Comparison of ENCODE assay signal across 31 mouse cellular contexts in the genomic region with DNA sequence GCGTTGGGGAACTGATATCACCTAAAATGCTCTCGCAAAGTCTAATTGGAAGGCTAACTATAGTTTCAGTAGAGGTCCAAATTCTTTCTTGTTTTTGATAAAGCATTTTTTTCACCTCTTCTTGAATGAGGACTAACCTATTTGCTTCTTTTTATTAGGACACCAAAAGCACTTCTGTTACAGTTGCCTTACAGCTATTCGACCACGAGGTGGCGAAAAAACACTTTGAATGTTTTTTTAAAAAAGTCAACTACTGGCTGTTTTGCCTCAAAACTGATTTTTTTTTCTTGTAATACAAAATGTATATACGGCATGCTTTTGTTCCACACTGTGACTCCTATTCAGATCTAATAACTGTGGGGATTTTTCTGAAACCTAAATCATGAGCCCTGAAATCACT. TPM values are rescaled to one million over a fixed set of nuclear protein-coding genes. Genes with fewer than 3 reads are reported as not detected.
DNase-seq lines count a peak whose midpoint lies in the region; ATAC-seq and TF ChIP-seq lines count a peak whose summit lies in the region.
"Not testable (repeated sequence)": the region's sequence is repeated elsewhere in the genome, so short reads cannot be mapped to it uniquely, and the experiment has no call there.
"Had no signal": no experiment of that assay in that cellular context is flagged by ENCODE, and none has a peak within 500 bp of the region (broad histone marks: within the 10 kb centered on the region; RNA-seq: fewer than 3 reads in every experiment).

No protein-coding gene starts in this region.

- WGBS in heart, postnatal 0 days, result 48% methylated on average over 6 of the region's 6 CpGs
- 58% methylated on average over 6 of the region's 6 CpGs for WGBS in limb, embryonic 11.5 days
- 53% methylated on average over 6 of the region's 6 CpGs for WGBS in lung, postnatal 0 days

- not testable (repeated sequence) for TF ChIP-seq EP300 in heart, postnatal 0 days (IDR thresholded peaks at IDR 0.05; ENCODE audit: low read depth); lung, postnatal 0 days (IDR thresholded peaks at IDR 0.05)

- peak; percentile 53 for DNase-seq in 416B (ENCODE audit: low read depth)
- DNase-seq in NIH3T3 (ENCODE audit: low read depth), result peak; percentile 81
- peak; percentile 39 for DNase-seq in embryo, embryonic 10.5 days (ENCODE audit: low spot score)
- not testable (repeated sequence) for DNase-seq in heart, postnatal 0 days (ENCODE audit: low spot score); lung, postnatal 0 days (ENCODE audit: low spot score)
- peak; percentile 12 for DNase-seq in kidney, postnatal 10 days
- peak; percentile 21 for DNase-seq in limb, embryonic 11.5 days (ENCODE audit: low spot score)
- peak; percentile 1 for DNase-seq in thymus, postnatal 0 days (ENCODE audit: low spot score)

- not testable (repeated sequence) for H3K36me3 ChIP-seq in heart, postnatal 0 days (replicated peaks; ENCODE audit: control insufficient read depth, insufficient read depth, low read length); limb, embryonic 11.5 days (ENCODE audit: control insufficient read depth, insufficient read depth, low read length); lung, postnatal 0 days (ENCODE audit: insufficient read depth, low read length)

- ATAC-seq in heart, postnatal 0 days (ENCODE audit: insufficient read depth, low read depth); limb, embryonic 11.5 days (ENCODE audit: insufficient number of reproducible peaks, low FRiP score, low TSS enrichment, low read depth); lung, postnatal 0 days: not testable (repeated sequence)

- H3K4me2 ChIP-seq in heart, postnatal 0 days (ENCODE audit: low read depth, low read length); limb, embryonic 11.5 days (ENCODE audit: low read depth, severe bottlenecking); lung, postnatal 0 days (replicated peaks; ENCODE audit: low read depth, low read length): not testable (repeated sequence)

- not testable (repeated sequence) for H3K4me1 ChIP-seq in heart, postnatal 0 days (ENCODE audit: control insufficient read depth, insufficient read depth); limb, embryonic 11.5 days (ENCODE audit: control insufficient read depth, insufficient read depth, low read length); lung, postnatal 0 days (ENCODE audit: insufficient read depth, low read depth, low read length)

- H3K27ac ChIP-seq in heart, postnatal 0 days (ENCODE audit: low read depth); limb, embryonic 11.5 days (replicated peaks; ENCODE audit: low read depth, low read length); lung, postnatal 0 days (ENCODE audit: low read length): not testable (repeated sequence)

- TF ChIP-seq CTCF in heart, postnatal 0 days (IDR thresholded peaks at IDR 0.05; ENCODE audit: low read depth), result 0 out of 2 replicates have a peak, but pooled peaks have one; percentile 13
- TF ChIP-seq CTCF in lung, postnatal 0 days (IDR thresholded peaks at IDR 0.05), result peak; percentile 10; the same call in 1 of the 2 replicates

- H3K27me3 ChIP-seq in heart, postnatal 0 days (ENCODE audit: control insufficient read depth, insufficient read depth, low read length); limb, embryonic 11.5 days (ENCODE audit: control insufficient read depth, insufficient read depth, low read length); lung, postnatal 0 days (replicated peaks; ENCODE audit: insufficient read depth, low read length): not testable (repeated sequence)

- H3K4me3 ChIP-seq in heart, postnatal 0 days (ENCODE audit: low read depth, low read length); limb, embryonic 11.5 days (ENCODE audit: low read depth, low read length); lung, postnatal 0 days (ENCODE audit: low read depth, low read length): not testable (repeated sequence)

- peaks cover 15% of the 10 kb centered on the region; the same call in 1 of the 2 replicates for H3K9me3 ChIP-seq in heart, postnatal 0 days (replicated peaks; ENCODE audit: control insufficient read depth, low read length)
- H3K9me3 ChIP-seq in limb, embryonic 11.5 days (ENCODE audit: control insufficient read depth, low read length); lung, postnatal 0 days (ENCODE audit: low read length): not testable (repeated sequence)

- H3K9ac ChIP-seq in heart, postnatal 0 days (replicated peaks; ENCODE audit: low read depth, low read length); limb, embryonic 11.5 days (ENCODE audit: low read length); lung, postnatal 0 days (replicated peaks; ENCODE audit: low read depth): not testable (repeated sequence)

RNA-seq across cellular contexts. Expression of gene Gm21149, which starts 8.6 kb away (rescaled TPM):
- not detected in 2 replicates for total RNA-seq in heart, postnatal 0 days (2014; rRNA removed; ENCODE audit: low replicate concordance)
- not detected in 2 replicates for polyA plus RNA-seq in heart, postnatal 0 days (2015; fragmentation: Nextera tagmentation; extraction: Ambion mirVana)
- not detected in 2 replicates for polyA plus RNA-seq in limb, embryonic 11.5 days (2014; fragmentation: Nextera tagmentation; extraction: Ambion mirVana)
- 0.14 TPM in 1 of 2 replicates, not detected in the other for polyA plus RNA-seq in lung, postnatal 0 days (2015; fragmentation: Nextera tagmentation; extraction: Ambion mirVana)
- polyA plus RNA-seq in thymus, postnatal 0 days (2015; fragmentation: Nextera tagmentation; extraction: Ambion mirVana), result 0.17 and 0.50 TPM in 2 replicates
- total RNA-seq: adrenal gland, adult 18-20 months; adrenal gland, postnatal 25 days; gastrocnemius, adult 18-20 months; gastrocnemius, postnatal 36 days; heart, adult 18-20 months; heart, postnatal 10 days; hematopoietic stem cell, adult 5-6 weeks; layer of hippocampus, postnatal 10 days; left cerebral cortex, adult 18-20 months; left cerebral cortex, postnatal 25 days; megakaryocyte, adult 5-6 weeks had no signal
- polyA plus RNA-seq: cerebellum, adult 2 months; embryonic facial prominence, embryonic 12.5 days; forebrain, embryonic 14.5 days; frontal cortex, adult 2 months; G1E; hindbrain, embryonic 15.5 days; kidney, adult 2 months; kidney, embryonic 16.5 days; liver, embryonic 14.5 days; midbrain, embryonic 11.5 days; neural tube, embryonic 13.5 days; spleen, adult 2 months had no signal
